Mouse (Mus musculus) small intestine, adult 2 months (tissue): Measurements from ENCODE around the gene Tfeb.

Source experiments
- CTCF ChIP-seq: fragments of 200-500 bp; IDR thresholded peaks from 2 replicates; pipeline ENCODE4 v1.5.1; 2012; ENCODE audit warnings: low read depth, mild to moderate bottlenecking, control low read depth, inconsistent platforms, low read length, moderate library complexity, mixed read lengths; ENCODE audit not compliant: insufficient replicate concordance, insufficient read length; ENCODE audit errors: extremely low read depth
- POLR2A ChIP-seq: fragments of 200-500 bp; IDR thresholded peaks from 2 replicates; pipeline ENCODE4 v1.6.1; 2012; ENCODE audit warnings: low read depth, mild to moderate bottlenecking, control low read depth, inconsistent platforms, low read length, moderate library complexity

DNA sequence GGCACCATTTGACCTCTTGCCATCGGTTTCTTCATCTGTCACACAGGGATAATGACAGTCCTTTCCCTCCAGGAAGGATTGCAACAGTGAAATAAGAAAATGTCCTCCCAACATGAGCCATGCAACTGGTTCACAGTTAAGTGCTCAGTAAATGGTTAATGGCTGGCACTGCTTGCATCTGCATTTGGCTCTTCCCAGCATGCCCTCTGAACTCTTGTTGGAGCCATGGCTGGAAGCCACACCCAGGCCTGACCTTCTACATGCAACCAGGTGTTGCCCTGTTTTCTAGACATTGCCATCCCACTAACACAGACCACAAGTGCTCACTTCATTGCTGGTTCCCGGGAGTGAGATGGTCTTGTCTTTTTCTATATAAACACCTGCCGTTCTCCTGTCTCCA lies 28.9 kb upstream of the Tfeb start:
- TF ChIP-seq POLR2A (no peak), CTCF (no peak)
